Mouse (Mus musculus): Measurements from ENCODE around the gene Vmn1r28.

DNA sequence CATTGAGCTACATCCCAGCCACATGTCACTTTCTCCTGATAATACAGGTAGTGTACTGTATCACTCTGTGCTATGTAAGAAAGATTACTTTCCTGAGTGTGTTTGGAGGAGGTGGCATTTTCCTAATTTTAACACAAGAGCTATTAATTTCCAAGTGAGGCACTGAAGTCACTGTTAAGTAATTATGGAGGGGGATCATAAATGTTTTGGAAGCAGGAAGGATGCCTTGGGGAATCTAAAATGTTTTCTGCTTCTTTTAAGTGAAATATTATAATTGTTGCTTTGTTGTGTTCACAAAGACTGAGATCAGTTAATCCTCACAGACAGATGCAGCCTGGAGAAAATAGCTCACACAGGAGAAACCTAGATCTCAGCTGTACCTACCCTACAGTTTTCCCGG is at the start of gene Vmn1r28:
- TF ChIP-seq CTCF (IDR thresholded peaks at IDR 0.05), result no peak
- TF ChIP-seq POLR2A (IDR thresholded peaks at IDR 0.05; ENCODE audit: insufficient read depth, low read depth, low read length), result no peak
- TF ChIP-seq EP300 (IDR thresholded peaks at IDR 0.05; ENCODE audit: insufficient read depth, low read depth, low read length), result no peak
